Mouse (Mus musculus): ENCODE data around the gene Ak6.

The Ak6 gene

DNA sequence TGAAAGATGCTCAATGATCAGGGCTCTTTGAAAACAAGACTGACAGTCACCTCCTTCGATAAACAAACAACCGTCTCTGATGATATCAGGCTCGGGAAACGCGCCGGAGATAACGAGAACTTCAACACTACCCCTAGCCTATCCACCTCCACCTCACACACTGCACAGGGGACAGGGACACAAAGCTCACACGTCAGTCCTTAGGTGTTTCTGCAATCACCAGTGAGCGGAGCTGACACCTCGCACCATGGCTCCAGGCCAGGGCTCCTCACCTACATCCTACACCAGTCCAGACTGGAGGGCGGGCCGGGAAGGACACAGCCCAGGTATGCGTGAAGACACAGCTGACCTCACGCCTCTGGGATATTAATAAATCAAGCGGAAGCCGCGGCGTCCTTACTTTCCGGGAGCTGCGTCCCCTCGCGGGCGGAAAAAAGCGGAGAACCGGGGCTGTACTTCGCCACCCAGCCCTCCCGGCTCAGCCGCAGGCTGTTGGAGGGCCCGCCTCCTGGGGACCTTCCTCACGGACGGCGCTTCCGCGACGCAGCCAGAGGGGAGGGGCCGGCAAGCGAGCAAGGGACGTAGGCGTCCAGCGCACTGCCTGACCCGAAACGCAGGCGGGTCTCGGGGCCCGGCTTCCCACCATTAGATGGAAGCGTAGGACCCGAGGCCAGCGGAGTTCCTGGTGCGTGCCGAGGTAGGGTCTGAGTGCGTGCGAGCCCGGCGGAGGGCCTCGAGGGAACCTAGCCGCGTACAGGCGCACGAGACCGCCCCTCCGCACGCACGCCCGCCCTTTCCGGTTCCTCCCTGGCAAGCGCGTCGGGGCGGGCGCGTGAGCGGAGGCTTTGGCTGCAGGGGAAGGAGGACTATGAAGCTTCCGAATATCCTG, at the start of gene Ak6, which contains the start of gene Rad17:
Ak6 (plus strand) TSS at position 430 of the 889 bp plus-strand sequence.
Rad17 (minus strand) TSS at position 502 of the 889 bp plus-strand sequence.
- DNase-seq (ENCODE audit: low spot score in 2 of 2), result peak; percentile 91 to 92

DNA sequence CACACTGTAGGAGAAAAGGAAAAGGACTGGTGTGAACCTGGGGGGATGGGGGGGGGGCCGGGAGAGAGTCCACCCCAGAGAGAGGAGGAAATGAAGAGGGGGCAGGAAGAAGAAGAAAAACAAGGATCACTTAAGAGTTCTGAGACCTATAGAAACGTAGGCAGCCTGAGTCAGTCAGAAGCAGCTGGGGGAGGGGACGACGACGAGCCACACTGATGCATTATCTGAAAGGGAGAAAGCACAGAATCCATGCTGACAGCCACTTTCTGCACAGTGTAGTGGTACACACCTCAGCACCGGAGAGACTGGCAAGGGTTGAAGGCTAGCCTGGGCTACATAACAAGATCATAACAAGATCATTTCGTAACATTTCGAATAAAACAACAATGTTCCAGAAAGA, 49.7 kb upstream of the Ak6 start:
- DNase-seq (ENCODE audit: low spot score in 2 of 2), result peak in 1 of 2 experiments; percentile 8

DNA sequence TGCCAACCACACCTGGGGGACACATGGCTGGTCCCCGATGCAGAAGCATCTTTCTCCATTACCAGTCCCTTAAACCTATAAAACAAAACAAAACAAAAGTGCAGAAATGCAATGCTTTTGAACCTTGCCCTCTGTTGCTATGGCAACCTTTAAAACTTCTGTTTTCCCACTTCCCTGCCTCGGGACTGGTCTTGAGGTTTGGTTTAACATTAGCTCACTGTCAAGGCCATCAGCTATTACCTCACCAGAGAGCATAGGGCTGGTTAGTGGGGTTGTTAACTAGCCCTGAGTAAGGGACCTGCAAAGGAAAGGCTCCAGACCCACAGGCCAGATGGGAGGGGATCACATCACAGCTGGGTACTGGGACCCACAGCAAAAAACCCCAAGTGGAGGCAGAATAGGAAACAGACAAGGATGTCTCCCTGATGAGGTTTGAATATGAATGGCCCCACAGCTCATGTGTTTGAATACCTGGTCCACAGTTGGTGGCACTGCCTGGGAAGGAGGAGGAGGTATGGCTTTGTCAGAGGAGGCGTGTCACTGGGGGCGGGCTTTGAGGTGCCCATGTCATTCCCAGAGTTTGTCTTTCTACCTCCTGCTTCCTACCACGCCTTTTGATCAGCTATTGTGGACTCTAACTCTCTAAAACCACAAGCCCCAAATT, 48.4 kb upstream of the Ak6 start:
- DNase-seq (ENCODE audit: low spot score in 2 of 2), result no peak

DNA sequence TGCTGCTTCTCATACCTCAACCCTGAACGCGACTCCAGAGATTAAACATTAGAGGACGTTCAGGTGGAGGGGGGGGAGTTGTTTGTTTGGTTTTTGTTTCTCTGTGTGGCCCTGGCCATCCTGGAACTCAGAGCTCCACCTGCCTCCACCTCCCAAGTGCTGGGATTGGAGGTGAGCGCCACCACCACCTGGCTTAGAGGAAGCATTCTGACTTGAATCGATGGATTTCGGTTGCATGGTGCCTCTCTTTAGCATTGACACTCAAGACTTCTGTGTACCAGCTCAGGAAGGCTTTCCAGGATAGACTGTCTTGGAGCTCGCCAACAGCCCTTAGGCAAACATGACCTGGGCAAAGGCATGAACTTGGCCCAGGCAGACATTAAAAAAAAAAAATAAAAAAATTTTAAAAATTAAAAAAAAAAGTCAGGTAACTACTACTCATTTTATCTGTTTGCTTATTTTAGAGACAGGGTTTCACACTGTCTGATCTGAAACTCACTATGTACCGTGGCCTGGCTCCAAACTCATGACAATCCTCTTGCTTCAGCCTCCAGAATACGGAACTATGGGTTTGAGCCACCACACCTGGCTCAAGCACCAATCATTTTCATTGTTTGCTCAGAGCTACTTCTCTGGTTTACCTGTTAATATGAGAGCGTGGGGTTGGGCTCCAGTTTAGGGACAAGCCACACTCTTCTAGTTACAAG, 47.6 kb upstream of the Ak6 start:
- no peak for DNase-seq (ENCODE audit: low spot score in 2 of 2)

DNA sequence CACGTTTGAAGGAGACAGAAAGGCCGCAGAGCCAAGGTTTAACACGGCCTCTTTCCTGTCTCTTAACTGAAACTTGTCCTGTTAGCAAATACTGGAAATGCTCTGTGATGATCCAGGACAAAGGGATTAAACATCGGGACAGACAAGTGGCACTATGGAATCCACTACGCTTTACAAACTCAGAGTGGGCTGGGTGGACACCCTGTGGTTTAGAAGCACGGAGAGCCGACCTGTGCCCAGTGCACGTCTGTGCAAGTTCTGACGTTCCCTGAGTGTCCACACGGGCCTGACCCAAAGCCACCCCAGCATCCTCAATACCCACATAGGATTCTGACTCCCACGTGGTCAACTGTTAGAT, 47.1 kb upstream of the Ak6 start:
- DNase-seq (ENCODE audit: low spot score in 2 of 2), result no peak

DNA sequence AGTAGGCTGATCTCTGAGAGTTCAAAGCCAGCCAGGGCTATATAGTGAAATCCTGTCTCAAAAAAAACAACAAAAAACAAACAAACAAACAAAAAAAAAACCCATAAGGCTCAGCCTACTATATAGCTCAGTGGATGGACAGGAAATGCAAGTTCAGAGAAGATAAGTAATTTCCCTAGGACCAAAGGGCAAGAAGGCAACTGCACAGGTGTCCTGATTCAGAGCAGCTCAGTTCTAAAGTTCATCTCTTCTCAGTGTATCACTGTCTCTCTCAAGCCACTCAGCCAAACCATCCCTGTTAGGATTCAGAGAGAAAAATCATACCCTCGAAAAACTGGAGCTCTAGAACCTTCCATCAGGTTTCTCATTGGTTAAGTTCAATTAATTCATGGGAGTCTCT, 44.9 kb upstream of the Ak6 start:
- DNase-seq (ENCODE audit: low spot score in 2 of 2), result no peak

DNA sequence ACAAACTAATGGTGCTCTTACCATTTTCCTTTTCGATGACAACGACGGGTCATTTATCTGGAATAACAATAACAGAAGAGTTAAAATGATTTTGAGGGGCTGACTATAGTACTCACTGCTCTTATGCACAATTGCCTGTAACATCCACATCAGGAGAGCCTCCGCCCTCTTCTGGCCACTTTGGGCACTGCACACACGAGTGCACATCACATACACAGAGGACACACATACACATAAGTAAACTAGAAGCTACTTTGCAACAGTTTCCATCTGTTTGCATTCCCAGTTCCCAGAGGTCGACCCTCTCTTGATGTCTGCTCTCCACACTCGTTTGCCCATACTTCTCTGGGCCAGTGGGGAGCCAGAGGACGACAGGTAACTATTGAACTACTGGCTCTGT, 43.0 kb upstream of the Ak6 start:
- DNase-seq (ENCODE audit: low spot score in 2 of 2), result no peak

DNA sequence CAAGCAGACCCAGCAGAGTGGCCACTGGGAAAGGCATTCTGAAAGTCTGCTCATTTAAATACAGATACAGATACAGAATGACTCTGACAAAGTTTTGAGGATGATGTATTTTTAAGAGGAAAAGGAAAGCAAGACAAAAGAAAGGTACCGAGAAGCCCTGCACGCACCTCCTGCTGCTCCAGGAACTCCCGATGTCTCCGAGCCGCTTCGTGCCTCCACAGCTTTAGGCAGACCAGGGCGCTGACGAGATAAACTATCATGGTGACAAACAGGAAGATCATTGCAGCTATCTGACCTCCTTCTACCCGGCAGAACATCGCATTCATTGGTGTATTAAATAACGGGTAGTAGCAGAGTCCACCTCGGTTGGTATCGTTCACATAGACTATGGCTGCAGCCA, 39.5 kb upstream of the Ak6 start:
- no peak for DNase-seq (ENCODE audit: low spot score in 2 of 2)

DNA sequence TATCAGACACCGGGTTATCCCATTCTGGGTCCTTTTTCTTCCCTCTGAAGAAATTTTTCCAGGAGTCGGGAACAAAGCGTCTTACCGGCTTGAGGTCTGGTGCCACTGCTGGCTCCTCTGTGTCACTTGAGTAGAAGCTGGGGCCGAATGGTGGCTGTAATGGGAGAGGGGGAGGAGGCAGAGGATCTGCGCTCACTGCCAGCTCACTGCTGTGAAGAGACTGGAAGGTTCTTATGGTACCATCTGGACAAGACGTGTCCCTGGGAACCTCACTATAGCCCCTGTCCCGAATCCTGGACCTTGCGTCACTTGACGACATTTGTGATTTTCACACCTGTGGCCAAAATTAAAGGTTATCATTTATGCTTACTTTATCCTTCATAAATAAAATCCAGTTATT, 38.5 kb upstream of the Ak6 start:
- DNase-seq (ENCODE audit: low spot score in 2 of 2), result no peak

DNA sequence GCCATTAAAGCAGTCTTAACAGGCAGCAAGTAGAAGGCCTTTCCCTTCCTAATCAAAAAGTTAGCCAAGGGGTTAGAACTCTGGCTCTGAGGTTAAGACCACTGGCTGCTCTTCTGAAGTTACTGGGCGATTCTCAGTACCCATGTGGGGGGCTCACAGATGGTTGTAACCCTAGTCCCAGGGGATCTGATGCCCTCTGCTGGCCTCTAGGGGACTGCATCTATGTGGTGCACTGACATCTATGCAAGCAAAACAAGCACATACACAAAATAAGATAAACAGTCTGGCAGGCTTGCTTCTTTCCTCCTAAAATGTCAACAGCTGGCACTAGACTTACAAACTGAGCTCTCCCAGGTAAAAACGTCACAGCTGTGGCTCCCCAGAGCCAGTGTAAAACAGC, 37.9 kb upstream of the Ak6 start:
- no peak for DNase-seq (ENCODE audit: low spot score in 2 of 2)

DNA sequence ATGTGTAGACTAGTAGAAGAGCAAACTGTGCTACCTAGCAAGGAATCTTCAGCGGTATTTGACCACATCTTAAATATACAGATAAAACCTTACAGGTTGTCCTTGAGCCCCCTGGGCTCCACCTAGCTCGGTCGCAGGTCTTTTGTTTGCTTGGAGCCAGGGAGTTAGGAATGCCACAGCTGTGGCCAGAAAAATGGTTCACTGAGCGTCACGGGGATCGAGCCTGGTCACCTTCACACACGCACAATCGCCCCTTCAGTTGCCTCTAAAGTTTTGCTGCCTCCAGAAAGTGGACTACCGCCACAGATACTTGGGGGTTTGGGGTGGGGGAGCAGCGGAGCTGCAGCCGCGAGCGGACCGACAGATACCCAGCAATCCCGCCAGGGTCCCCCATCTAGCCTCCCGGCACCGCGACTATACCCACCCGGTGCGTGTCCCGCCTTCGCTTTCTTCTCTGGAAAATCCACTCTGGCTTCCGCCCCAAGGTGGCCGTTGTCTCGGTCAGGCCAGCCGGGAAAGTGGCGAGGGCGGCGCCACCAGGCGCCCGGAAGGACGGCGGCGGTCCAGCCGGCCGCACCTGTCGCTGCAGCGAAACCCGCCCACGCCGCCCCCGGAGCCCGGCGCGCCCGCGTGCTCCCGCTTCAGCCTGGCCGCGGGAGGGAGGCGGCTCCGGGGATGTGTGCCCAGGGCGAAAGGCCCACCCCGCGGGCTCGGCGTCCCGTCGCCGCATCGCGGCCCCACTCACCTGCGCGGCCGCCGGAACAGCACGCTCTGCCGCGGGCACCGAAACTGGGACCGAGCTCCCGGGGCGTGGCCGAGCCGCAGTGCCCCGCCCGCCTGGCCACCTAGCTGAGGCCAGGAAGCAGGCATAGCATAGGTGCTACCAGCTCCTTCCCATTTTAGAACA, 34.3 kb upstream of the Ak6 start, which contains the start of gene Marveld2:
Marveld2 (minus strand) TSS at position 791 of the 907 bp plus-strand sequence.
- DNase-seq (ENCODE audit: low spot score in 2 of 2), result peak; percentile 56 to 59

DNA sequence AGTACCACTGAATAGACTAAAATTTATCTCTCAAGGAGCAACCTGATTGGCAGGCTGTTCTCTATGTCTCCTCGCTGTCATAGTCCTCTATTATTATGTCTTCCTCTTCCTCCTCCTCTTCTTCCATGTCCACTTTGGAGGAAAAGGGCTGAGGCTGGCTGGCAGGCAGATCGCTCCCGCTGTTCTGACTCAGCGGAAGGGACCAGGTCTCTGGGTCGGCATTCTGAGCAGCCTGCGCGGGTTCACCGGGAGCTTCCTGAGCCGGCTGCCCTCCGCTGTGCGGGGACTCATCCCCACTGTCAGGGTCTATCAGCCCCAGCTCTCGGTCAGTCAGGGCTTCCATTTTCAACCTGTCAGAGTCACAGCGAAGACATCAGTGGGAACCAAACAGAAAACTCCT, 33.2 kb upstream of the Ak6 start:
- no peak for DNase-seq (ENCODE audit: low spot score in 2 of 2)

DNA sequence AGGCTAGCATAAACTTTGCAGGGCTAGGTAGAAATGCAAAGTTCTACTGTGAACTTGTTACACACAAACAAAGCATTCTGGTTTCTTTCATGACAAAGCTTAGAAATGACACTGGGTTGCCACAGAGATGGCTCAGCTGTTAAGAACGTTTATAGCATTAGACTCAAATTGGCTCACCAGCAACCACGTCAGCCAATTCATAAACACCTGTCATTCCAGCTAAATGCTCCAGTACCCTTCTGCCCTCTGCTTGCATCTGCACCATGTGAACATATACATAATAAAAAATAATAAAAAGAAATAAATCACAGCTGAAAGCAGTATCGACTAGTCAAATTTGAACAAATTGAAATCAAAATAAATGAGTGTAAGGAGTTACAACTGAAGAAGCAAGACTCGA, 28.5 kb upstream of the Ak6 start:
- no peak for DNase-seq (ENCODE audit: low spot score in 2 of 2)

DNA sequence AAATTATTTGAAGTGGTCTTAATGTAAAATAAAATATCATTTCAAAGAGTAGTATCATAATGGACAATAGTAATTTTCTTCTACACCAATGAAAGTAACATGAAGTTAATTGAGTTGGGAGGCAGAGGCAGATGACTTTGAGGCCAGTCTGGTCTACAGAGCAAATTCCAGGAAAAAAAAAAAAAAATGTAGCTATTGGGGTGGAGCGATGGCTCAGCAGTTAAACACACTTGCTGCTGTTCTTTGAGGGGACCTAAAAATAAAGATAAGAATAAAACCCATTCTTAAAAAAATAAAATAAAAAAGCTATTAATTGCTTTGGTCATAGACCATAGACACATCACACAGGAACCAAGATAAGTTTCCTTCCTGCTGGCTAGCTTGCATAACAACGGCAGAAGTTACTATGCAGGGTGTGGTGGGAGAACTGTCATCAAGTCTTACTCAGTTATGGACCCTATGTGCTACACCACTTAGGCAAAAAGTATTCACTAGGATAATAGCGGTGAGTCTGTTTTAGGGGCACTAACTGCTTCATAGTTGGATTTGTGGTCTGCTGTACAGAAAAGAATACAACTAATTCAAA, 16.6 kb upstream of the Ak6 start:
- no peak for DNase-seq (ENCODE audit: low spot score in 2 of 2)

DNA sequence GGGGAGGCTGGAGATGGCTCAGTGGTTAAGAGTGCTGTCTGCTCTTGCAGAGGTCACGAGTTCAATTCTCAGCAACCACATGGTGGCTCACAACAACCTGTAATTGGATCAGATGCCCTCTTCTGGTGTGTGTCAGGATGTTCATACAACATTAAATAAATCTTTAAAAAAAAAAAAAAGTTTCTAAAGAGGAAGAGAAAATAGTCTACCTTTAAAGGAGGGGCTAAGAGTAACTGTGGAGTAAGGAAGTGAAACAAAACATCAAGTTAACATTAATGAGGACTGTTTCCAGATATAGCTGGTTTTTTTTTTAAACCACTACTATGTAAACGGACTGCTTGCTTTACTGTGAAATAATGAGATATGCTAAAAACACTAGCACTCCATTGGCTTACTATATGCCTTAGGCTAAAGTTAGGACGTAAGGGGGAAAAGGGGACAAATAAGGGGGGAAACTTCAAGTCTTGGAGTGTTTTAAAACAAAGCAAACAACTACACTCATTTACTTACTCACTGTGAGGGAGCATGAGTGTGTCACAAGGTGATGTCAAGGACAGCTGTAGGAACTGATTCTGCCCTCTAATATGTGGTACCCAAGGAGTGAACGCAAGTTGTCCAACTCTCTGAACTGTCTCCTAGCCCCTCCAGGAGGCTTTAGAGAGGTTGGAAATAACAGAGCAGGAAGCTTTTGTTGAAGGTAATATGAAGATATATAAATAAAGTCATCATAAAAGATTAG, 8.1 kb upstream of the Ak6 start:
- no peak for DNase-seq (ENCODE audit: low spot score in 2 of 2)

DNA sequence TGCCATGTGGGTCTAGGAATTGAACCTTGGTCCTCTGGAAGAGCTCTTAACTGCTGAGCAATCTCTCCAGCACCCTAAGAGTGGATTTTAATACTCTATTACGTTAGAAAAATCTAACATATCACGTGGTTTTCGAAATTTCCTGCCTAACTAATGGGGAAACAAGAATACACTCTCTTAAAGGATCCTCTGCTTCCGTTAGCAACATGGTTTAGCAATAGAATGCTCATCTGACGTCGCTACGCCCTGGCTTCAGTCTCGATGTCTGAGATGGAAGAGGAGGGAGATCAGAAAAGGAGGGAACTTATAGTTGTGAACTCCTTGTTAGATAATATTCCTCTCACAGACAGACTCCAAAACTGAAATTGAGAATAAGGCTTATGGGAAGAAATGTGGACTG, 2.6 kb upstream of the Ak6 start:
- no peak for DNase-seq (ENCODE audit: low spot score in 2 of 2)

DNA sequence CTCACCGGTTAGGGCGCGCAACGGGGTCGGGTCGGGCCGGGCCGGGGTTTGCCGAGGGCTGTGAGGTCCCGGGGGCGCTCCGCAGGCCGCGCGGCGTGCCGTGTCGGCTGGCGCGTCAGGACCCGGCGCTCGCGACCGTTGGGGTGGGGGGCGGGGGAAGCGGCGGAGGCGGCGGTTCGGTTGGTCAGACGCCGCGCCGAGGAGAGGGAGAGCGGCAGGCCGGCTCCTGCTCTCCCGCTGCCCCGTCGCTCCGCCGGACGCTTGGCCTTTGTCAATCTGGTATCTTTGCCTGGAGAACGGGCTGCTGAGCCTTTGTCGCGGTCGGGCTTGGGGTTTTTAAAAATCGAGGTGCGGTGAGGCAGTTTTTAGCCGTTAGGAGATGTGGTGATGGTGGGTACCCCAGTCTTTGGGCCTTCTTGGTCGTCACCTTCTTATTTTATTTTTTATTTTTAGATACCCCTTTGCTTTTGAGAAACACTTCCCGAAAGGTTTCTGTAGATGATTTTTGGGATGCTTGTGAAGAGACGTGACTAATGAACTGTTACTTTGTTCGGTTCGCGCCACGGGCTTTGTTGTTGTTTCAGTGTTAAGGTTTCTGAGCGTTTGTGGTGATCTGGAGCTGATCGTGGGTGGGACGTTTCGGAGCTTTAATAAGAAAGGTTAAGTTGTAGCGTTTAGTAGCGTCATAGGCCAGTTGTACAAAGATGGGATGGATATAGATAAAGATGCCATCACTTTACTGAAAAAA, 834 bp downstream of the Ak6 start, which contains the start of gene Taf9:
Taf9 (plus strand) TSS at position 141 of the 748 bp plus-strand sequence.
- no peak for DNase-seq (ENCODE audit: low spot score in 2 of 2)

DNA sequence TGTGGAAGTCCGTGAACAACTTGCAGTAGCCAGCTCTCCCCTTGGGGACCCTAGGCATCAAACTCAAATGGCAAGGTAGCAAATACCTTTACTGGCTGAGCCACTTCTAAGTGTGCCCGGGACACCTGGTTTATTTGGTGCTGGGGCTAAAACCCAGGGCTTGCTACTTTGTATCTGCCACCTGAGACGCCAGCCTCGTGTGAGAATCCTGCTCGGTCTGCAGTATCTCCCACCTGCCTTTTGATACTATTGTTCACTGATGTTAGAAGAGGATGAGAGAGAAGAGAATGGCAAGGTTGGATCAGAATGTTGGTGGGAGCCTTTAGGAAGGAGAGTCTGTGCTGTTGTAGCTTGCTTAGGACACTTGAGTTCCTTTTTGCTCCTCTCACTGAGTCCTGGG, 7.3 kb downstream of the Ak6 start:
- DNase-seq (ENCODE audit: low spot score in 2 of 2), result no peak

DNA sequence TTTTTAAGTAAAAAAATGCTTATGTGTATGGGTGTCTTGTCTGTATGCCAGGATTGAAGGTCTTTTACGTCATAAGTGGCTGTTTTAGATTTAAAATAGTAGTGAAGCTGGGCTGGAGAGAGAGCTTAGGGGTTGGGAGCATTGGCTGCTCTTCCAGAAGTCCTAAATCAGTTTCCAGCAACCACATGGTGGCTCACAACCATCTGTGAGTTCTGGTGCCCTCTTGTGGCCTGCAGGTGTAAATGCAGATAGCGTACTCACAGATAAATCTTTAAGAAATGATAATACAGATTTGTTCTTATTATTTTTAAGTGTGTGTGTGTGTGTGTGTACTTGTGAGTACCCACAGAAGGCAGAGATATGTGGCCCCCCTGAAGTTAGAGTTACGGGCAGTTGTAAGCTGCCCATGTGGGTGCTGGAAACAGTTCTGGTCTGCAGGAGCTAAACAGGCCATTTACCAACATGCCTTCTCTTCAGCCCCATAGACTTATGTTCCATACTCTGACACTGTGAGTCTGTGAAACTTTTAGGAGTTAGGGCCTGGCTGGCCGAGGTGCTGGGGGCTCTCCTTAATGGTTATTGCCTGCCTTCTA, 9.2 kb downstream of the Ak6 start:
- DNase-seq (ENCODE audit: low spot score in 2 of 2), result peak in 1 of 2 experiments; percentile 40

Measured in urinary bladder, postnatal 36 days (tissue).